Mouse (Mus musculus): Measurements from ENCODE around the gene Tbc1d20.

DNA sequence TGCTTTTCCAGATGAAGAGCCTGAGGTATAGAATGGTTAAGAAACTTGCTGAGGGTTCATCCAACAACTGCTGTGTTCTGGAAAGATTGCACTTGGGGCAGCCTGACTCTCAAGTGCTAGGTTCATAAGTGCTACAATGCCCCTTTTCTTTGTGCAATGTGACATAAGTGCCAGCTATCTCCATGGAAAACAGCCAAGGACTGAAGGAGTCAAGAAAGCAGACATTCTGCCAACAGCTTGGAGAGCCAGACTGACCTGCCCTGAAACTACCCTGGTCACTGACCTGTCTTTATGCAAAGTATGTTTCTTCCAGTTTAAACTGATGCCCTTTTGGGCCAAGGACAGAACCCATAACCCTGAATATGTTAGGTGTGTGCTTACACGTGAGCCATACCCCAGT, 43.2 kb downstream of the Tbc1d20 start:
- TF ChIP-seq CTCF (IDR thresholded peaks at IDR 0.05; ENCODE audit: low read depth, low read length) (no peak), POLR2A (IDR thresholded peaks at IDR 0.05; ENCODE audit: insufficient read depth, low read length) (no peak), EP300 (IDR thresholded peaks at IDR 0.05; ENCODE audit: insufficient read depth, low read depth, low read length) (no peak)

Data from ES-Bruce4 (cell line).